9 mouse cellular contexts compared by ENCODE assay signal in genomic region chr14:8044786-8045185, GRCm38 (mm10). TPM values are rescaled to one million over a fixed set of nuclear protein-coding genes. Genes with fewer than 3 reads are reported as not detected.
"Had no signal": no experiment of that assay in that cellular context is flagged by ENCODE, and none has a peak within 500 bp of the region (broad histone marks: within the 10 kb centered on the region; RNA-seq: fewer than 3 reads in every experiment).

No protein-coding gene starts in this region.

- H3K4me1 ChIP-seq: kidney, embryonic 15.5 days; limb, embryonic 13.5 days; midbrain, embryonic 12.5 days had no signal

- DNase-seq: lung, adult 18-20 months; right cerebral cortex, adult 18-20 months; thymus, postnatal 36 days had no signal

- H3K9ac ChIP-seq: kidney, embryonic 15.5 days; limb, embryonic 13.5 days; liver, embryonic 14.5 days; midbrain, embryonic 12.5 days had no signal

- H3K27me3 ChIP-seq: kidney, embryonic 15.5 days; limb, embryonic 13.5 days; midbrain, embryonic 12.5 days had no signal

- ATAC-seq: midbrain, embryonic 16.5 days had no signal

- H3K4me2 ChIP-seq: kidney, embryonic 15.5 days; limb, embryonic 13.5 days; midbrain, embryonic 12.5 days had no signal

- H3K27ac ChIP-seq: kidney, embryonic 15.5 days; limb, embryonic 13.5 days; liver, embryonic 14.5 days; midbrain, embryonic 12.5 days had no signal

- H3K9me3 ChIP-seq: kidney, embryonic 15.5 days; limb, embryonic 13.5 days; midbrain, embryonic 12.5 days had no signal

- H3K4me3 ChIP-seq: kidney, embryonic 15.5 days; limb, embryonic 13.5 days; midbrain, embryonic 12.5 days had no signal

RNA-seq across cellular contexts. Expression of gene Dnase1l3, which starts 50.4 kb away (rescaled TPM):
- total RNA-seq: megakaryocyte-erythroid progenitor cell, adult 5-6 weeks had no signal
